Mouse (Mus musculus): ENCODE measurements around the gene Flywch1. TPM values are rescaled to one million over a fixed set of nuclear protein-coding genes. Genes with fewer than 3 reads are reported as not detected.
A peak's percentile ranks its signal among the peaks of the same experiment; 100 is the strongest.

Flywch1 gene
- polyA plus RNA-seq, 1 experiment from 2014 or later, result 210 TPM

DNA sequence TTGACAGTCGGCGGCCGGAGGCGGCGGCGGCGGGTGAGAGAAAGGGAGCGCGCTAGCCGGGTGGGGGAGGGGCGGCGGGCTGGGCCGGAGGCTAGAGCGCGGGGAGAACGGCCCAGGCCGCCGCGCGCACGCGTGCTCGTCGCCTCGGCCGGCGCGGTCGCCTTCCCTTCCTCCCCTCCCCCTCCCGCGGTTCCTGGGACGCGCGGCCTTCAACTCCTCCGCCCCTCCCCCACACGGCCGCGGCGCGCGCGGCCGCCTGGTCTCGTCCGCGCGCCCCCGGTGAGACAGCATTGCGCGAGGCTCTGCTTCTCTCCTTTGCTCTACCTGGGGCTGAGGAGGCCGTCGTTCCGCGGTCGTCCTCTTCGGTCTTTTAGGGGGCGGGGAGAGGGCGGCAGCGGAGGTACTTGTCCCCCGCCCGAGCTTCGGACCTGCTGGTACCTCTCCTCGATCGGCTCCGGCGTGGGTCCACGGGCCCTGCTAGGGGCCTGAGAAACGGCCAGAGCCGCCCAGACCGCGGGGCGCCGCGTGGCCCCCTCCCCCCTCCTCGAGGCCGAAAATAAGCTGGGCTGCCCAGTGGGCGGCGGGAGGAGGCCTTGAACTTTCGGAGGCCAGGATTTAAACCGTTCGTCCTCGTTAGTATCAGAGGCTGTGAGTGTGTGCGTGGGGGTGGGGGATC lies 32.1 kb upstream of the Flywch1 start:
- Histone ChIP-seq H3K36me3 (ENCODE audit: control insufficient read depth, insufficient read depth, low read length) (peaks cover 17% of the 10 kb centered on the region), H3K9ac (replicated peaks; ENCODE audit: low read length) (peak overlapping the region; percentile 87), H3K4me3 (replicated peaks; ENCODE audit: low read depth, low read length) (peak overlapping the region; percentile 99), H3K4me1 (ENCODE audit: control insufficient read depth, insufficient read depth, low read length) (peaks cover 31% of the 10 kb centered on the region), H3K9me3 (ENCODE audit: control insufficient read depth, low read length) (no peaks in the 10 kb centered on the region), H3K27me3 (ENCODE audit: control insufficient read depth, insufficient read depth, low read length) (no peaks in the 10 kb centered on the region), H3K4me2 (ENCODE audit: low read length) (peak overlapping the region; percentile 74), H3K27ac (replicated peaks; ENCODE audit: low read depth, low read length) (peak overlapping the region; percentile 99)
- DNase-seq, result peak; percentile 96
- ATAC-seq (ENCODE audit: low FRiP score, low TSS enrichment), result peak; percentile 74
- under 1% methylated on average over 57 of the region's 83 CpGs for WGBS

DNA sequence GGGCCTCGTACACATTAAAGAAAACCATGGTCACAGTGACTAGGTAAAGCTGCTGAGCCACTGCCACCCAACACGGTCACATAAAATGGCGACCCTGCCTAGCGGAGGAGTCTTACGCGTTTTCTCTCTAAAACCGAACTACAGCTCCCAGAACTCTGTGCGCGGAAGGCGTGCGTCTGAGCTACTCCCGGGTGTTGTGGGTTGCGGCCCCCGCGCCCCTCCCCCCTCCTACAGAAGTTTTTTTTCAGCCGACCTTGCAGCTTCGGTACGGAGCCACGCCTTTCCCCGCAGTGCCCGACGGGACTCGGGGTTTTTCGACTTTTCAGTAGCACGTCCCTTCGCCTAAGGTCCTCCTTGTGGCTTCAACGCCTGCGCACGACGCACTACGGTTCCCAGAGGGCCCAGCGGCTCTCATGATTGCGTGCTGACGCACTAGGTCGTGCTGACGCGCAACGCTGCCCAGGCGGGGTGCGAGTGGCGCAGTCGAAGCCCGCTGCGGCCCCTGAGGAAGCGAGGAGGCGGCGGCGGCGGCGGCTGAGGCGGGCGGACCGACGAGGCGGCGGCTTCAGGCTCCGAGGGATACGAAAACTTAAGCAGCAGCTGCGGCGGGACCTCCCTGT lies 31.5 kb upstream of the Flywch1 start:
- DNase-seq, result peak; percentile 100
- peak; percentile 98 for ATAC-seq (ENCODE audit: low FRiP score, low TSS enrichment)
- peak overlapping the region; percentile 99 for H3K4me3 ChIP-seq (replicated peaks; ENCODE audit: low read depth, low read length)
- H3K36me3 ChIP-seq (ENCODE audit: control insufficient read depth, insufficient read depth, low read length), result peaks cover 10% of the 10 kb centered on the region
- peak overlapping the region; percentile 87 for H3K9ac ChIP-seq (replicated peaks; ENCODE audit: low read length)
- WGBS, result under 1% methylated on average over 60 of the region's 60 CpGs
- peaks cover 31% of the 10 kb centered on the region for H3K4me1 ChIP-seq (ENCODE audit: control insufficient read depth, insufficient read depth, low read length)
- no peaks in the 10 kb centered on the region for H3K27me3 ChIP-seq (ENCODE audit: control insufficient read depth, insufficient read depth, low read length)
- H3K9me3 ChIP-seq (ENCODE audit: control insufficient read depth, low read length), result no peaks in the 10 kb centered on the region
- peak overlapping the region; percentile 99 for H3K27ac ChIP-seq (replicated peaks; ENCODE audit: low read depth, low read length)
- peak overlapping the region; percentile 74 for H3K4me2 ChIP-seq (ENCODE audit: low read length)

DNA sequence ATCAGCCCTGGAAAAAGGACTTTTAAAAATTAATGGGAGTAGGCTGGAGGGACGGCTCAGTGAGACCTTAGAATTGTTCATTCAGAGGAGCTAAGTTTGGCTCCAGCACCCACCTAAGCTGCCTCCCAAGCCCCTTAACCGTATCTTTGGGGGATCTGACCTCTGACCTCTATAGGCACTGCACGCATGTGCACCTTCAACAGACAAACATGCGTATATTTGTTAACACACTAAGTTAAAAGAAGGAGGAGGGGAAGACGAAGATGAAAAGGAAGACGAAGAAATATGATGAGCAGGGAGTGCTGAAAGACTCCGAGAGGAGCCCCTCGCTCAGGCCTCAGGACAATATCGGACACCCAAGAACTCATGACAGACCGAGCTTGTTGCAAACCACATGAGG lies 30.2 kb upstream of the Flywch1 start:
- H3K4me3 ChIP-seq (replicated peaks; ENCODE audit: low read depth, low read length), result no peak overlapping the region
- no peak overlapping the region for H3K4me2 ChIP-seq (ENCODE audit: low read length)
- DNase-seq, result no peak
- no peak overlapping the region for H3K27ac ChIP-seq (replicated peaks; ENCODE audit: low read depth, low read length)
- peaks cover 24% of the 10 kb centered on the region for H3K4me1 ChIP-seq (ENCODE audit: control insufficient read depth, insufficient read depth, low read length)
- H3K36me3 ChIP-seq (ENCODE audit: control insufficient read depth, insufficient read depth, low read length), result no peaks in the 10 kb centered on the region
- no peaks in the 10 kb centered on the region for H3K9me3 ChIP-seq (ENCODE audit: control insufficient read depth, low read length)
- H3K27me3 ChIP-seq (ENCODE audit: control insufficient read depth, insufficient read depth, low read length), result no peaks in the 10 kb centered on the region
- 93% methylated on average over 10 of the region's 10 CpGs for WGBS
- no peak overlapping the region for H3K9ac ChIP-seq (replicated peaks; ENCODE audit: low read length)
- no peak for ATAC-seq (ENCODE audit: low FRiP score, low TSS enrichment)

- Histone ChIP-seq H3K27me3 (ENCODE audit: control insufficient read depth, insufficient read depth, low read length) (no peaks in the 10 kb centered on the region), H3K27ac (replicated peaks; ENCODE audit: low read depth, low read length) (no peak overlapping the region), H3K4me2 (ENCODE audit: low read length) (no peak overlapping the region), H3K4me1 (ENCODE audit: control insufficient read depth, insufficient read depth, low read length) (peaks cover 2% of the 10 kb centered on the region; the same call in 1 of the 2 replicates), H3K9me3 (ENCODE audit: control insufficient read depth, low read length) (no peaks in the 10 kb centered on the region), H3K36me3 (ENCODE audit: control insufficient read depth, insufficient read depth, low read length) (peaks cover 4% of the 10 kb centered on the region), H3K4me3 (replicated peaks; ENCODE audit: low read depth, low read length) (no peak overlapping the region), H3K9ac (replicated peaks; ENCODE audit: low read length) (no peak overlapping the region)
- DNase-seq (no peak), ATAC-seq (ENCODE audit: low FRiP score, low TSS enrichment) (no peak)
- WGBS, result 83% methylated on average over 7 of the region's 7 CpGs
These were observed 25.9 kb upstream of the Flywch1 start for GRCm38 (mm10) chr17:23797316-23797715.

DNA sequence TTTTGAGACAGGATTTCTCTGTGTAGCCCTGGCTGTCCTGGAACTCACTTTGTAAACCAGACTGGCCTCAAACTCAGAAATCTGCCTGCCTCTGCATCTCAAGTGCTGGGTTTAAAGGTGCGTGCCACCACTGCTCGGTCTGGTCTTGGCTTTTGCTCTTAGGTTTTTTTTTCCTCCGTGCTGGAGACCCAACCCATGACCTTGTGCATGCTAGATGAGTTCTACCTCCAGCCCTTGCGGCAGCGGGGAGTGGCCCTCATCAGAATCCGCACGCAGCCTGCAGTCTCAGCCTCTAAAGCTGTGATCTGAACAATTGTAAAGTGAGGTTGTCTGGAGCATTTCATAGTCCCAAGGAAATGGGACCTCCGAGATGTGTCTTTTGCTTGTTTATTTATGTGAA lies 23.9 kb upstream of the Flywch1 start:
- H3K27me3 ChIP-seq (ENCODE audit: control insufficient read depth, insufficient read depth, low read length), result no peaks in the 10 kb centered on the region
- H3K4me1 ChIP-seq (ENCODE audit: control insufficient read depth, insufficient read depth, low read length), result peaks cover 20% of the 10 kb centered on the region
- peaks cover 4% of the 10 kb centered on the region for H3K36me3 ChIP-seq (ENCODE audit: control insufficient read depth, insufficient read depth, low read length)
- H3K4me2 ChIP-seq (ENCODE audit: low read length), result no peak overlapping the region
- no peak for DNase-seq
- H3K9me3 ChIP-seq (ENCODE audit: control insufficient read depth, low read length), result no peaks in the 10 kb centered on the region
- ATAC-seq (ENCODE audit: low FRiP score, low TSS enrichment), result no peak
- H3K4me3 ChIP-seq (replicated peaks; ENCODE audit: low read depth, low read length), result no peak overlapping the region
- H3K9ac ChIP-seq (replicated peaks; ENCODE audit: low read length), result no peak overlapping the region
- no peak overlapping the region for H3K27ac ChIP-seq (replicated peaks; ENCODE audit: low read depth, low read length)
- 96% methylated on average over 8 of the region's 8 CpGs for WGBS

- peak overlapping the region; percentile 98 for H3K27ac ChIP-seq (replicated peaks; ENCODE audit: low read depth, low read length)
- DNase-seq, result no peak
- WGBS, result 63% methylated on average over 2 of the region's 2 CpGs
- peaks cover 4% of the 10 kb centered on the region for H3K36me3 ChIP-seq (ENCODE audit: control insufficient read depth, insufficient read depth, low read length)
- H3K9me3 ChIP-seq (ENCODE audit: control insufficient read depth, low read length), result no peaks in the 10 kb centered on the region
- H3K4me2 ChIP-seq (ENCODE audit: low read length), result peak overlapping the region; percentile 72
- H3K4me3 ChIP-seq (replicated peaks; ENCODE audit: low read depth, low read length), result peak overlapping the region; percentile 41
- H3K27me3 ChIP-seq (ENCODE audit: control insufficient read depth, insufficient read depth, low read length), result no peaks in the 10 kb centered on the region
- ATAC-seq (ENCODE audit: low FRiP score, low TSS enrichment), result peak; percentile 46; the same call in 1 of the 2 replicates
- H3K9ac ChIP-seq (replicated peaks; ENCODE audit: low read length), result peak overlapping the region; percentile 83
- H3K4me1 ChIP-seq (ENCODE audit: control insufficient read depth, insufficient read depth, low read length), result peaks cover 33% of the 10 kb centered on the region
These were observed 19.6 kb upstream of the Flywch1 start for GRCm38 (mm10) chr17:23791079-23791357.

GRCm38 (mm10) chr17:23790269-23791078 lies 19.1 kb upstream of the Flywch1 start, which contains the start of gene Srrm2:
Gene Srrm2, plus strand, starts transcription at chr17:23790532.
- peak within 1 kb of the TSS; percentile 72 for H3K4me2 ChIP-seq (ENCODE audit: low read length)
- no peaks in the 10 kb centered on the region for H3K9me3 ChIP-seq (ENCODE audit: control insufficient read depth, low read length)
- H3K27ac ChIP-seq (replicated peaks; ENCODE audit: low read depth, low read length), result peak within 1 kb of the TSS; percentile 98
- under 1% methylated on average over 29 of the region's 29 CpGs for WGBS
- ATAC-seq (ENCODE audit: low FRiP score, low TSS enrichment), result peak; percentile 31; the same call in 1 of the 2 replicates
- H3K27me3 ChIP-seq (ENCODE audit: control insufficient read depth, insufficient read depth, low read length), result no peaks in the 10 kb centered on the region
- H3K9ac ChIP-seq (replicated peaks; ENCODE audit: low read length), result peak within 1 kb of the TSS; percentile 83
- peak within 1 kb of the TSS; percentile 41 for H3K4me3 ChIP-seq (replicated peaks; ENCODE audit: low read depth, low read length)
- peak; percentile 83 for DNase-seq
- H3K4me1 ChIP-seq (ENCODE audit: control insufficient read depth, insufficient read depth, low read length), result peaks cover 33% of the 10 kb centered on the region
- peaks cover 4% of the 10 kb centered on the region for H3K36me3 ChIP-seq (ENCODE audit: control insufficient read depth, insufficient read depth, low read length)

GRCm38 (mm10) chr17:23789749-23790268 lies 18.4 kb upstream of the Flywch1 start:
- DNase-seq (no peak), ATAC-seq (ENCODE audit: low FRiP score, low TSS enrichment) (no peak)
- Histone ChIP-seq H3K4me3 (replicated peaks; ENCODE audit: low read depth, low read length) (peak overlapping the region; percentile 41), H3K4me2 (ENCODE audit: low read length) (peak overlapping the region; percentile 72), H3K9me3 (ENCODE audit: control insufficient read depth, low read length) (no peaks in the 10 kb centered on the region), H3K36me3 (ENCODE audit: control insufficient read depth, insufficient read depth, low read length) (peaks cover 4% of the 10 kb centered on the region; the same call in 1 of the 2 replicates), H3K9ac (replicated peaks; ENCODE audit: low read length) (peak overlapping the region; percentile 83), H3K4me1 (ENCODE audit: control insufficient read depth, insufficient read depth, low read length) (peaks cover 38% of the 10 kb centered on the region), H3K27me3 (ENCODE audit: control insufficient read depth, insufficient read depth, low read length) (no peaks in the 10 kb centered on the region), H3K27ac (replicated peaks; ENCODE audit: low read depth, low read length) (peak overlapping the region; percentile 98)
- 9% methylated on average over 8 of the region's 8 CpGs for WGBS
